Mouse (Mus musculus) hindbrain, embryonic 14.5 days (tissue): ENCODE measurements at regions not wholly inside any gene's neighbourhood (a gene's known extent, or its start where the extent isn't known, plus 50 kb on each side); places are given as distances from the start of the nearest gene placed in this dataset.
"Not testable (repeated sequence)": the region's sequence is repeated elsewhere in the genome, so short reads cannot be mapped to it uniquely, and the experiment has no call there.

Experiments used
- ATAC-seq: fragments of 200-750 bp; cut with Nextera tagmentation; 2 replicates; pipeline ENCODE4 v1.8.0; 2017; ENCODE audit warnings: moderate number of reproducible peaks, mild to moderate bottlenecking, moderate TSS enrichment, moderate library complexity; ENCODE audit not compliant: low FRiP score
- DNase-seq: peaks from one replicate; pipeline ENCODE4 v3.0.0-alpha.2; 2015; ENCODE audit warnings: low spot score
- H3K27ac ChIP-seq: fragments of 300-500 bp; sonication (generic); 2 replicates; pipeline ENCODE4 v1.5.1; 2014; ENCODE audit warnings: mild to moderate bottlenecking, moderate library complexity
- H3K27me3 ChIP-seq: fragments of 300-500 bp; sonication (generic); 2 replicates; pipeline ENCODE4 v1.6.1; 2014; ENCODE audit warnings: mild to moderate bottlenecking, low read length, mixed read lengths; ENCODE audit not compliant: control insufficient read depth, insufficient read depth
- H3K36me3 ChIP-seq: fragments of 300-500 bp; sonication (generic); replicated peaks from 2 replicates; pipeline ENCODE4 v1.6.1; 2014; ENCODE audit not compliant: control insufficient read depth, insufficient read depth
- H3K4me1 ChIP-seq: fragments of 300-500 bp; sonication (generic); replicated peaks from 2 replicates; pipeline ENCODE4 v1.6.1; 2014; ENCODE audit warnings: antibody characterized with exemption, low read length, mixed read lengths; ENCODE audit not compliant: control insufficient read depth, insufficient read depth
- H3K4me2 ChIP-seq: fragments of 300-500 bp; sonication (generic); replicated peaks from 2 replicates; pipeline ENCODE4 v1.6.1; 2014; ENCODE audit warnings: mild to moderate bottlenecking, moderate library complexity
- H3K4me3 ChIP-seq: fragments of 300-500 bp; sonication (generic); replicated peaks from 2 replicates; pipeline ENCODE4 v1.5.1; 2014; ENCODE audit warnings: mild to moderate bottlenecking, low read length
- H3K9ac ChIP-seq: fragments of 300-500 bp; sonication (generic); 2 replicates; pipeline ENCODE4 v1.6.1; 2014
- H3K9me3 ChIP-seq: fragments of 300-500 bp; sonication (generic); 2 replicates; pipeline ENCODE4 v1.6.1; 2016; ENCODE audit warnings: low read length; ENCODE audit not compliant: control insufficient read depth
- WGBS: fragments of 180-500 bp; shearing (Covaris S2); extraction: QIAGEN DNeasy Blood & Tissue Kit; methylation state at CpG from one replicate; pipeline ENCODE4 v1.1.7; 2014; 5-methylcytosine and 5-hydroxymethylcytosine counted together

GRCm38 (mm10) chr15:53984006-53984405 lies 99.3 kb downstream of the Gm7489 start:
- ATAC-seq, H3K9me3 ChIP-seq, H3K4me1 ChIP-seq, H3K9ac ChIP-seq, H3K27ac ChIP-seq, H3K4me2 ChIP-seq, H3K4me3 ChIP-seq, H3K36me3 ChIP-seq, H3K27me3 ChIP-seq, DNase-seq: not testable (repeated sequence)
- 94% methylated on average over 15 of the region's 15 CpGs for WGBS

GRCm38 (mm10) chr15:53989888-53990287 lies 105.2 kb downstream of the Gm7489 start:
- Histone ChIP-seq H3K36me3 (no peaks in the 10 kb centered on the region), H3K4me1 (no peaks in the 10 kb centered on the region), H3K27me3 (no peaks in the 10 kb centered on the region), H3K9ac (no peak overlapping the region), H3K27ac (no peak overlapping the region), H3K4me2 (no peak overlapping the region), H3K4me3 (no peak overlapping the region), H3K9me3 (no peaks in the 10 kb centered on the region)
- ATAC-seq (no peak), DNase-seq (no peak)
- WGBS: 86% methylated on average over 2 of the region's 2 CpGs

- DNase-seq (no peak), ATAC-seq (no peak)
- Histone ChIP-seq H3K4me2 (no peak overlapping the region), H3K36me3 (no peaks in the 10 kb centered on the region), H3K4me1 (no peaks in the 10 kb centered on the region), H3K4me3 (no peak overlapping the region), H3K27me3 (no peaks in the 10 kb centered on the region), H3K27ac (no peak overlapping the region), H3K9me3 (no peaks in the 10 kb centered on the region), H3K9ac (no peak overlapping the region)
- WGBS: 61% methylated on average over 2 of the region's 2 CpGs
Observed at GRCm38 (mm10) chr15:53995199-53995868, 110.6 kb downstream of the Gm7489 start.

GRCm38 (mm10) chr15:53998600-53999290 lies 114.0 kb downstream of the Gm7489 start:
- DNase-seq (no peak), ATAC-seq (no peak)
- Histone ChIP-seq H3K36me3 (no peaks in the 10 kb centered on the region), H3K27ac (no peak overlapping the region), H3K9ac (no peak overlapping the region), H3K27me3 (no peaks in the 10 kb centered on the region), H3K4me2 (no peak overlapping the region), H3K4me3 (no peak overlapping the region), H3K4me1 (no peaks in the 10 kb centered on the region), H3K9me3 (no peaks in the 10 kb centered on the region)
- 91% methylated on average over 6 of the region's 6 CpGs for WGBS

- no peak overlapping the region for H3K4me2 ChIP-seq
- no peak for ATAC-seq
- H3K4me1 ChIP-seq: no peaks in the 10 kb centered on the region
- no peaks in the 10 kb centered on the region for H3K27me3 ChIP-seq
- WGBS: 89% methylated on average over 5 of the region's 5 CpGs
- no peaks in the 10 kb centered on the region for H3K9me3 ChIP-seq
- H3K9ac ChIP-seq: no peak overlapping the region
- no peak for DNase-seq
- no peak overlapping the region for H3K27ac ChIP-seq
- no peak overlapping the region for H3K4me3 ChIP-seq
- no peaks in the 10 kb centered on the region for H3K36me3 ChIP-seq
Observed at GRCm38 (mm10) chr15:54033756-54034155, 149.1 kb downstream of the Gm7489 start.

- no peak overlapping the region for H3K4me3 ChIP-seq
- no peaks in the 10 kb centered on the region for H3K4me1 ChIP-seq
- H3K36me3 ChIP-seq: no peaks in the 10 kb centered on the region
- ATAC-seq (no peak), DNase-seq (no peak)
- no peak overlapping the region for H3K4me2 ChIP-seq
- no peak overlapping the region for H3K9ac ChIP-seq
- no peak overlapping the region for H3K27ac ChIP-seq
- H3K9me3 ChIP-seq: no peaks in the 10 kb centered on the region
- H3K27me3 ChIP-seq: no peaks in the 10 kb centered on the region
- WGBS: 97% methylated on average over 2 of the region's 2 CpGs
Observed at GRCm38 (mm10) chr15:54050711-54051110, 166.0 kb downstream of the Gm7489 start.

- 43% methylated on average over 9 of the region's 9 CpGs for WGBS
- H3K36me3 ChIP-seq: no peaks in the 10 kb centered on the region
Observed at GRCm38 (mm10) chr15:54070005-54070634, 185.4 kb downstream of the Gm7489 start.

GRCm38 (mm10) chr15:54071732-54072131 lies 187.0 kb downstream of the Gm7489 start:
- WGBS: 82% methylated on average over 8 of the region's 8 CpGs
- no peak for ATAC-seq

More at GRCm38 (mm10) chr15:54070005-54070634, 185.4 kb downstream of the Gm7489 start:
- Histone ChIP-seq H3K4me3 (no peak overlapping the region), H3K9ac (no peak overlapping the region), H3K9me3 (no peaks in the 10 kb centered on the region), H3K4me2 (no peak overlapping the region), H3K27me3 (no peaks in the 10 kb centered on the region), H3K4me1 (no peaks in the 10 kb centered on the region), H3K27ac (no peak overlapping the region)
- ATAC-seq (peak; percentile 90), DNase-seq (peak; percentile 91)

GRCm38 (mm10) chr15:54091301-54091700 lies 206.6 kb downstream of the Gm7489 start:
- Histone ChIP-seq H3K4me2 (no peak overlapping the region), H3K27ac (no peak overlapping the region), H3K9me3 (no peaks in the 10 kb centered on the region), H3K4me3 (no peak overlapping the region), H3K36me3 (no peaks in the 10 kb centered on the region), H3K27me3 (no peaks in the 10 kb centered on the region), H3K9ac (no peak overlapping the region), H3K4me1 (no peaks in the 10 kb centered on the region)
- DNase-seq (no peak), ATAC-seq (no peak)
- 97% methylated on average over 1 of the region's 1 CpGs for WGBS

More at GRCm38 (mm10) chr15:54071732-54072131, 187.0 kb downstream of the Gm7489 start:
- H3K27ac ChIP-seq: no peak overlapping the region
- H3K9ac ChIP-seq: no peak overlapping the region
- no peaks in the 10 kb centered on the region for H3K36me3 ChIP-seq
- DNase-seq: no peak
- no peaks in the 10 kb centered on the region for H3K9me3 ChIP-seq
- H3K27me3 ChIP-seq: no peaks in the 10 kb centered on the region
- no peak overlapping the region for H3K4me2 ChIP-seq
- no peak overlapping the region for H3K4me3 ChIP-seq
- H3K4me1 ChIP-seq: no peaks in the 10 kb centered on the region
